Mouse (Mus musculus) bone marrow macrophage, adult 2 months (primary cell): Measurements from ENCODE around the gene Tnip2.

Source experiments
- CTCF ChIP-seq: IDR thresholded peaks from 2 replicates; pipeline ENCODE4 v1.5.1; 2012; ENCODE audit warnings: low read depth, mild to moderate bottlenecking, low read length, moderate library complexity
- POLR2A ChIP-seq: IDR thresholded peaks from 2 replicates; pipeline ENCODE4 v1.6.1; 2012; ENCODE audit warnings: mild to moderate bottlenecking, low read depth, low read length, borderline replicate concordance

DNA sequence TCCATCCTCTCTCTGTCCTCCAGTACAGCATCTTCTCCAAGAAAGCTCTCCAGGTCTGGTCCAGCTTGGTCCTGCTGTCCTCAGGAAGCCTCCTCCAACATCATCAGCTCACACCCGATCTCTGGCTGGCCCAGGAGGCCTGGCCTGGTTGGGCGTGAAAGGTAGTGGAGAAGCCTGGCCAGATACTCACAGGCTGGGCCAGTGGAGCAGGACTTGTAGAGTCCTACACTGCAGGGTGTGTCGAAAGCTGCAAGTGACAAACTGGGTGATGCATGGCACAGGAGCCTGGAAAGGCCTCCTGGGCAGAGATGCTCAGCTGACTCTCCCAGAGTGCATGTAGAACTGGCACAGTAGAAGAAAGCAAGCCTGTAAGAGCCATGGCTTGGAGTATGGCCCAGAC, 7.5 kb upstream of the Tnip2 start:
- TF ChIP-seq CTCF: no peak
- TF ChIP-seq POLR2A: no peak
